Mouse (Mus musculus) C2C12 (cell line): ENCODE data around the gene B9d2. TPM values are rescaled to one million over a fixed set of nuclear protein-coding genes. Genes with fewer than 3 reads are reported as not detected.

ENCODE experiments used
- H3K27me3 ChIP-seq: one replicate; pipeline ENCODE4 v1.6.1; 2011; ENCODE audit not compliant: control insufficient read depth, insufficient read depth, insufficient read length
- H3K36me3 ChIP-seq: one replicate; pipeline ENCODE4 v1.6.1; 2011; ENCODE audit not compliant: control insufficient read depth, insufficient read depth
- H3K4me3 ChIP-seq: one replicate; pipeline ENCODE4 v1.5.1; 2011; ENCODE audit warnings: mild to moderate bottlenecking, control low read depth; ENCODE audit not compliant: poor library complexity, insufficient read depth, severe bottlenecking
- H3K79me2 ChIP-seq: one replicate; pipeline ENCODE4 v1.6.1; 2011; ENCODE audit not compliant: control insufficient read depth, insufficient read depth
- H3K79me3 ChIP-seq: one replicate; pipeline ENCODE4 v1.6.1; 2011; ENCODE audit warnings: low read depth, control low read depth
- H3ac ChIP-seq: one replicate; pipeline ENCODE3; 2011; ENCODE audit warnings: low read depth; ENCODE audit not compliant: control insufficient read depth, insufficient read length
- CEBPB ChIP-seq: IDR thresholded peaks from one replicate; pipeline ENCODE4 v1.6.1; 2011; ENCODE audit warnings: low read depth, mild to moderate bottlenecking, control low read depth, moderate library complexity
- CTCF ChIP-seq: IDR thresholded peaks from one replicate; pipeline ENCODE4 v1.5.1; 2011; ENCODE audit not compliant: control insufficient read depth, insufficient read depth, insufficient read length
- FOSL1 ChIP-seq: IDR thresholded peaks from one replicate; pipeline ENCODE4 v1.8.0; 2011; ENCODE audit warnings: mild to moderate bottlenecking, low read length; ENCODE audit not compliant: poor library complexity, insufficient read depth, severe bottlenecking
- MAX ChIP-seq: IDR thresholded peaks from one replicate; pipeline ENCODE4 v1.6.1; 2011; ENCODE audit warnings: mild to moderate bottlenecking, control low read depth
- MYOD1 ChIP-seq: IDR thresholded peaks from one replicate; pipeline ENCODE4 v1.6.1; 2011; ENCODE audit warnings: low read depth; ENCODE audit not compliant: control insufficient read depth, insufficient read length
- MYOG ChIP-seq: IDR thresholded peaks from one replicate; pipeline ENCODE4 v1.6.1; 2011; ENCODE audit not compliant: control insufficient read depth, insufficient read length; ENCODE audit errors: extremely low read depth
- USF1 ChIP-seq: IDR thresholded peaks from one replicate; pipeline ENCODE4 v1.6.1; 2011; ENCODE audit warnings: low read depth, mild to moderate bottlenecking, control low read depth, moderate library complexity
- polyA plus RNA-seq: library from polyadenylated mRNA; unstranded; fragments of >200 nt; fragmentation: generic; extraction: Trizol; gene quantifications from one replicate; pipeline ENCODE4 v1.2.1, GENCODE M21; 2012; ENCODE audit warnings: missing spikeins

The B9d2 gene
- polyA plus RNA-seq, 1 experiment, result 33.0 TPM

DNA sequence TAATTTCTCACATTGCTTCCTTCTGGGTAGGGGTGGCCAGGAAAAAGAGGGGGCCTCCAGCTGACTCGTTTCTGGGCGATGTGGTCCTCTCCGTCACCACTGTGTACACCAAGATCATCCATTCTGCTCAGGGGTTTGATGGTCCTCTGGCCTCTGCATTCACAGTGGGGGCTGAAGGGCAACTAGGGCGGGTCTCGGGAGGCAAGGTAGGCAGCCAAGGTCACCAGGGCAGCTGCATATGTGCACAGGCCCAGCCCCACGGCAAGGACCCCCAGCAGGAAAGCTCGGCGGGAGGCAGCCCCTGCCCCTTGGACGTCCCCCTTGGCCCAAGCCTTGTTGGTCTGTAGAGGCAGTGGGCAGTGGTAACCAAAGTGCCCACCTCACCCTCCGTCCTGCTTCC lies 11.4 kb upstream of the B9d2 start:
- Histone ChIP-seq H3K4me3 (no peak overlapping the region), H3K36me3 (peaks cover 11% of the 10 kb centered on the region), H3ac (no peak overlapping the region), H3K27me3 (peaks cover under 1% of the 10 kb centered on the region), H3K79me3 (no peaks in the 10 kb centered on the region), H3K79me2 (no peaks in the 10 kb centered on the region)
- no peak for TF ChIP-seq CEBPB
- no peak for TF ChIP-seq MYOD1
- no peak for TF ChIP-seq MAX
- TF ChIP-seq FOSL1, result no peak
- no peak for TF ChIP-seq USF1
- no peak for TF ChIP-seq CTCF
- TF ChIP-seq MYOG, result no peak

DNA sequence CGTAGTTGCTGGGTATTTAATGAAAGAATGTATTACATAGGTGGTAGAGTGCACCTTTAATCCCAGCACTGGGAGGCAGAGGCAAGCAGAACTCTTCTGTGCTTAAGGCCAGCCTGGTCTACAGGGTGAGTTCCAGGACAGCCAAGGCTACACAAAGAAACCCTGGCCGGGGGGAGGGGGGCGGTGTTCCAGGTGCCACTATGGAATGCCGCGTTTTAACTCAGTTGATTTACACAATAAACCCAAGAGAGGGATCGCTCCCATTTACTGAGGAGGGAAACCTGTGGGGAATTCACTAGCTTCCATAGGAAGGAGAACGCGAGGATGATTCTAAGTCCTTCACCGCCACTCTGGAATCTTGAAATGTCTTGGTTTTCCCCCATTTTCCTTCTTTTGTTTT lies 10.9 kb upstream of the B9d2 start:
- peaks cover 6% of the 10 kb centered on the region for H3K27me3 ChIP-seq
- H3K79me2 ChIP-seq, result no peaks in the 10 kb centered on the region
- no peak overlapping the region for H3K4me3 ChIP-seq
- TF ChIP-seq CTCF, result no peak
- no peak for TF ChIP-seq FOSL1
- TF ChIP-seq CEBPB, result no peak
- TF ChIP-seq MYOD1, result no peak
- H3K79me3 ChIP-seq, result no peaks in the 10 kb centered on the region
- peaks cover 7% of the 10 kb centered on the region for H3K36me3 ChIP-seq
- no peak overlapping the region for H3ac ChIP-seq

DNA sequence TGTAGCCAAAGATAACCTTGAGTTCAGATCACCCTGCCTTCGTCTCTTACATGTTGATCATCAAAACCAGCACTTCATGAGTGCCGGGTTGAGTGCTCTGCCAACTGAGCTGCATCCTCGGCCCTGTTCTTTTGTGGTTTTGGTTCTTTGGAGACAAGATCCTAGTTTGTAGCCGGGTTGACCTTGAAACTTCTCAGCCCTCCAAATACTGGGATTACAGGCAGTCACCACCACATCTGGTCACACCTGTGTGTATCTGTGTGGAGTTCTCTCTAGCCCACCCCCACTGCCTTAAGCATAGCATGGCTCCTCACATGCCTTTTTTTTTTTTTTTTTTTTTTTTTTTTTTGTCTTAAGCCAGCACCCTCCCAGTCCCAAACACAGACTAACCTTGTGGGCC lies 10.5 kb upstream of the B9d2 start:
- Histone ChIP-seq H3K36me3 (peaks cover 2% of the 10 kb centered on the region), H3K79me2 (no peaks in the 10 kb centered on the region), H3K27me3 (peaks cover 8% of the 10 kb centered on the region), H3K79me3 (no peaks in the 10 kb centered on the region), H3K4me3 (no peak overlapping the region), H3ac (no peak overlapping the region)
- TF ChIP-seq USF1 (no peak), CTCF (no peak), FOSL1 (no peak), MAX (no peak), CEBPB (no peak), MYOG (no peak), MYOD1 (no peak)

DNA sequence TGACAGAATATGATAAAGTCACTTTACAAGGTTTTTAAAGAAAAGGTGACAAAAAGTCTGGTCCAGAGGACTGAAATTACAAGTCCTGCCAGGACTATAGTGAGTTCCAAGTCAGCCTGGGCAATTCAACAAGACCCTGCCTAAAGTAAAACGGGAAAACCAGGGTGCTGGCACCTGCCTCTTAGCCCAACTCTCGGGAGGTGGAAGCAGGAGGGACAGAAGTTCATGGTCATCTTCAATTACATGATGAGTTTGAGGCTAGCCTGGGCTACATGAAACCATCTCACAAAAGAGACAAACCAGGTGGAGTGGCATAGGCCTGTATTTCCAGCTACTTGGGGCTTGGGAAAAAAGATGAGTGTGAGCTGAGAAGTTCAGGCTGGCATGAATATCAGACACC lies 8.9 kb upstream of the B9d2 start:
- TF ChIP-seq CTCF, result no peak
- TF ChIP-seq MYOG, result no peak
- TF ChIP-seq CEBPB, result no peak
- no peak for TF ChIP-seq MYOD1
- no peak for TF ChIP-seq MAX
- TF ChIP-seq USF1, result no peak
- H3K4me3 ChIP-seq, result no peak overlapping the region
- H3K36me3 ChIP-seq, result no peaks in the 10 kb centered on the region
- peaks cover 8% of the 10 kb centered on the region for H3K27me3 ChIP-seq
- no peaks in the 10 kb centered on the region for H3K79me3 ChIP-seq
- H3K79me2 ChIP-seq, result no peaks in the 10 kb centered on the region
- H3ac ChIP-seq, result no peak overlapping the region

DNA sequence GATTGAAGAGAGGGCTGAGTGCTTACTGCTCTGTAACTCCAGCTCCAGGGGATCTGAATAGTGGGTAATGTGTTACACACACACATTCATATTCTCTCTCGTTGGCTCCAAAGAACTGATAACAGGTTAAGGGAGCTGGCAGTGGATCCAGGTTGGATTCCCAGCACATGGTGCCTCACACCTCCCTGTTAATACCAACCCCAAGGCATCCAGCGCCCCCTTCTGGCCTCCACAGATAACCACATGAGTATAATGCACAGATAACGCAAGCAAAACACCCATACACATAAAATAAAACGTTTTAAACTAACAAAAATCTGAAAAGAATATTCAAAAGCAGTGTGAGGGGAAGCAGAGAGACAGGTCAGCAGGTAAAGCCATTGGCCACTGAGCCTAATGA lies 8.1 kb upstream of the B9d2 start:
- TF ChIP-seq CEBPB (no peak), MYOD1 (no peak), FOSL1 (no peak), MAX (no peak), MYOG (no peak), USF1 (no peak), CTCF (no peak)
- Histone ChIP-seq H3K79me3 (no peaks in the 10 kb centered on the region), H3K4me3 (no peak overlapping the region), H3K79me2 (no peaks in the 10 kb centered on the region), H3K36me3 (no peaks in the 10 kb centered on the region), H3K27me3 (peaks cover 8% of the 10 kb centered on the region), H3ac (no peak overlapping the region)

DNA sequence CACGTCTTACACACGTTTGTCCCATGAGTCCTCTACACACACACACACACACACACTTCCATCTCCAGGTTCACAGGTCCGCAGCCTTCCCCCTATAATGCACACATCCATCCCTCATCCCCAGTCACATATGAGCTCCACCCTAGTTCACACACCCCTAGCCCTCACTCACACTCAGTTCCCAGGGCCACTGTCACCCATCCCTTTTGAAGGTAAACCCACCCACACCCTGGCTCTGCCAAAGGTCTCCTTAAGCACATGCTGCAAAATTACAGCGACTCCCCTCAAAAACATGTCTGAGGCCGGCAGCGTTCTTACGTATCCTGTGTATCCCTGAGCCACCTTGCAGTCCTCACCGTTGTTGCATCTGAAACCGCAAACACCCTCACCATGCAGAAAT lies 6.3 kb upstream of the B9d2 start:
- Histone ChIP-seq H3ac (no peak overlapping the region), H3K36me3 (no peaks in the 10 kb centered on the region), H3K4me3 (no peak overlapping the region), H3K79me2 (no peaks in the 10 kb centered on the region), H3K27me3 (peaks cover 8% of the 10 kb centered on the region), H3K79me3 (no peaks in the 10 kb centered on the region)
- no peak for TF ChIP-seq CTCF
- TF ChIP-seq MYOD1, result no peak
- no peak for TF ChIP-seq CEBPB
- TF ChIP-seq FOSL1, result no peak
- TF ChIP-seq MAX, result no peak
- TF ChIP-seq USF1, result no peak
- TF ChIP-seq MYOG, result no peak
